Mouse (Mus musculus): ENCODE results near the gene Hoxc9.

GRCm38 (mm10) chr15:102963671-102964640 is 12.3 kb upstream of the Hoxc9 start:
- TF ChIP-seq POLR2A (IDR thresholded peaks at IDR 0.05; ENCODE audit: borderline replicate concordance, low read depth, low read length) (no peak), CTCF (IDR thresholded peaks at IDR 0.05; ENCODE audit: low read depth, low read length) (no peak)

Data from bone marrow macrophage, adult 2 months (primary cell).